Mouse (Mus musculus): Measurements from ENCODE around the gene Cib3. TPM values are rescaled to one million over a fixed set of nuclear protein-coding genes. Genes with fewer than 3 reads are reported as not detected.

Cib3 gene
- not detected in 2 replicates for total RNA-seq (2012; rRNA removed)
- total RNA-seq (2014; rRNA removed), result not detected in 2 replicates
- not detected in 2 replicates for polyA plus RNA-seq (2012; ENCODE audit: insufficient read length, low read depth)

GRCm38 (mm10) chr8:72212751-72213150, at the start of gene Cib3:
Gene Cib3, minus strand, starts transcription at chr8:72212837.
- Histone ChIP-seq H3K79me2 (replicated peaks; ENCODE audit: control insufficient read depth, extremely low read depth, insufficient read depth, poor library complexity, severe bottlenecking) (no peaks in the 10 kb centered on the region), H3K9ac (ENCODE audit: insufficient read depth, low read depth) (no peak within 1 kb of the TSS), H3K36me3 (replicated peaks in 1 of 2; ENCODE audit: control insufficient read depth in 1 of 2, insufficient read depth in 1 of 2, low read length in 1 of 2) (no peaks in the 10 kb centered on the region), H3K27ac (ENCODE audit: insufficient read depth, low read depth) (no peak within 1 kb of the TSS), H3K4me3 (replicated peaks in 1 of 3; ENCODE audit: low read depth in 2 of 3, low read length in 2 of 3, poor library complexity in 1 of 3) (no peak within 1 kb of the TSS), H3K4me1 (ENCODE audit: control insufficient read depth in 1 of 2, insufficient read depth in 2 of 2) (peaks cover 6 to 26% of the 10 kb centered on the region in 2 experiments; a peak in 3 of 4 replicates), H3K4me2 (ENCODE audit: insufficient read depth, low read depth, poor library complexity, severe bottlenecking) (no peak within 1 kb of the TSS), H3K9me3 (replicated peaks; ENCODE audit: low read length) (no peaks in the 10 kb centered on the region), H3K27me3 (replicated peaks) (no peaks in the 10 kb centered on the region)
- DNase-seq (ENCODE audit: extremely low read depth), result no peak
- TF ChIP-seq E2F4 (IDR thresholded peaks at IDR 0.05; ENCODE audit: insufficient replicate concordance, low read depth, low read length) (no peak), ZKSCAN1 (IDR thresholded peaks at IDR 0.05; ENCODE audit: borderline replicate concordance, low read depth, low read length) (no peak), RCOR1 (conservative IDR thresholded peaks at IDR 0.05; ENCODE audit: low read depth, low read length) (no peak), MAFK (IDR thresholded peaks at IDR 0.05; ENCODE audit: insufficient replicate concordance, low read length) (no peak), NRF1 (IDR thresholded peaks at IDR 0.05; ENCODE audit: low read depth, low read length) (no peak), NELFE (IDR thresholded peaks at IDR 0.05; ENCODE audit: low read depth, low read length) (no peak), BHLHE40 (IDR thresholded peaks at IDR 0.05; ENCODE audit: low read depth, low read length) (no peak), POLR2AphosphoS2 (IDR thresholded peaks at IDR 0.05; ENCODE audit: low read depth, low read length) (no peak)
- dilution Hi-C loops (cut with MboI; ENCODE audit: extremely low pct_ligation_motif_present, extremely low pct_unique_long_range_greater_than_20kb, low sequenced_read_pairs), result no loop called here
- in situ Hi-C loops (cut with MboI; ENCODE audit: low pct_ligation_motif_present, low pct_unique_long_range_greater_than_20kb, low sequenced_read_pairs), result no loop called here

- no peaks in the 10 kb centered on the region for H3K79me2 ChIP-seq (replicated peaks; ENCODE audit: control insufficient read depth, extremely low read depth, insufficient read depth, poor library complexity, severe bottlenecking)
- H3K27ac ChIP-seq (ENCODE audit: insufficient read depth, low read depth), result no peak overlapping the region
- in situ Hi-C loops (cut with MboI; ENCODE audit: low pct_ligation_motif_present, low pct_unique_long_range_greater_than_20kb, low sequenced_read_pairs), result no loop called here
- dilution Hi-C loops (cut with MboI; ENCODE audit: extremely low pct_ligation_motif_present, extremely low pct_unique_long_range_greater_than_20kb, low sequenced_read_pairs), result no loop called here
- peaks cover 5 to 14% of the 10 kb centered on the region in 2 experiments for H3K36me3 ChIP-seq (replicated peaks in 1 of 2; ENCODE audit: control insufficient read depth in 1 of 2, insufficient read depth in 1 of 2, low read length in 1 of 2)
- no peak for DNase-seq (ENCODE audit: extremely low read depth)
- no peak overlapping the region for H3K4me3 ChIP-seq (replicated peaks in 1 of 3; ENCODE audit: low read depth in 2 of 3, low read length in 2 of 3, poor library complexity in 1 of 3)
- no peak for TF ChIP-seq PAX5 (IDR thresholded peaks at IDR 0.05; ENCODE audit: low read length)
- TF ChIP-seq SMC3 (IDR thresholded peaks at IDR 0.05; ENCODE audit: low read depth, low read length), result peak; percentile 61
- TF ChIP-seq TBP (conservative IDR thresholded peaks at IDR 0.05; ENCODE audit: low read depth, low read length), result no peak
- TF ChIP-seq NRF1 (IDR thresholded peaks at IDR 0.05; ENCODE audit: low read depth, low read length), result no peak
- no peak for TF ChIP-seq MXI1 (IDR thresholded peaks at IDR 0.05; ENCODE audit: low read depth, low read length)
- TF ChIP-seq MEF2A (IDR thresholded peaks at IDR 0.05; ENCODE audit: borderline replicate concordance, low read depth, low read length), result no peak
- TF ChIP-seq GABPA (IDR thresholded peaks at IDR 0.05; ENCODE audit: insufficient replicate concordance, low read depth, low read length), result no peak
- no peak for TF ChIP-seq IRF4 (IDR thresholded peaks at IDR 0.05; ENCODE audit: low read depth, low read length)
- TF ChIP-seq RCOR1 (conservative IDR thresholded peaks at IDR 0.05; ENCODE audit: low read depth, low read length), result no peak
- TF ChIP-seq MAZ (IDR thresholded peaks at IDR 0.05; ENCODE audit: low read depth, low read length), result no peak
- TF ChIP-seq TCF12 (IDR thresholded peaks at IDR 0.05; ENCODE audit: low read depth, low read length), result no peak
- TF ChIP-seq ZC3H11A (IDR thresholded peaks at IDR 0.05; ENCODE audit: low read depth, low read length), result no peak
- TF ChIP-seq BHLHE40 (IDR thresholded peaks at IDR 0.05; ENCODE audit: low read depth, low read length), result no peak
- peak in 1 of 2 experiments; percentile 57; a peak in 2 of 4 replicates for TF ChIP-seq CTCF (conservative IDR thresholded peaks at IDR 0.05 in 1 of 2, IDR thresholded peaks at IDR 0.05 in 1 of 2; ENCODE audit: low read depth in 2 of 2, low read length in 2 of 2)
- peak; percentile 51 for TF ChIP-seq RAD21 (IDR thresholded peaks at IDR 0.05; ENCODE audit: low read depth, low read length)
- no peak for TF ChIP-seq ZKSCAN1 (IDR thresholded peaks at IDR 0.05; ENCODE audit: borderline replicate concordance, low read depth, low read length)
- TF ChIP-seq MAX (IDR thresholded peaks at IDR 0.05; ENCODE audit: low read length), result no peak
- no peak for TF ChIP-seq POLR2A (IDR thresholded peaks at IDR 0.05; ENCODE audit: low read depth, low read length)
- no peak for TF ChIP-seq MAFK (IDR thresholded peaks at IDR 0.05; ENCODE audit: insufficient replicate concordance, low read length)
- TF ChIP-seq UBTF (IDR thresholded peaks at IDR 0.05; ENCODE audit: low read depth, low read length), result no peak
- TF ChIP-seq KAT2A (IDR thresholded peaks at IDR 0.05; ENCODE audit: insufficient replicate concordance, low read length), result no peak
- H3K9me3 ChIP-seq (replicated peaks; ENCODE audit: low read length), result no peaks in the 10 kb centered on the region
- no peak overlapping the region for H3K9ac ChIP-seq (ENCODE audit: insufficient read depth, low read depth)
- peaks cover 6 to 39% of the 10 kb centered on the region in 2 experiments; a peak in 3 of 4 replicates for H3K4me1 ChIP-seq (ENCODE audit: control insufficient read depth in 1 of 2, insufficient read depth in 2 of 2)
- H3K4me2 ChIP-seq (ENCODE audit: insufficient read depth, low read depth, poor library complexity, severe bottlenecking), result no peak overlapping the region
- H3K27me3 ChIP-seq (replicated peaks), result no peaks in the 10 kb centered on the region
These were observed 49.2 kb upstream of the Cib3 start for GRCm38 (mm10) chr8:72261872-72262271.

Measured in CH12.LX (cell line).